Mouse (Mus musculus) olfactory bulb, adult 2 months (tissue): ENCODE data around the gene Acadsb.

Experiments
- CTCF ChIP-seq: fragments of 200-500 bp; IDR thresholded peaks from 2 replicates; pipeline ENCODE4 v1.5.1; 2012; ENCODE audit warnings: low read depth, mild to moderate bottlenecking, low read length, moderate library complexity; ENCODE audit not compliant: insufficient read depth
- POLR2A ChIP-seq: fragments of 200-500 bp; IDR thresholded peaks from 2 replicates; pipeline ENCODE4 v1.6.1; 2012; ENCODE audit warnings: mild to moderate bottlenecking, low read depth, low read length, moderate library complexity; ENCODE audit not compliant: insufficient read depth

DNA sequence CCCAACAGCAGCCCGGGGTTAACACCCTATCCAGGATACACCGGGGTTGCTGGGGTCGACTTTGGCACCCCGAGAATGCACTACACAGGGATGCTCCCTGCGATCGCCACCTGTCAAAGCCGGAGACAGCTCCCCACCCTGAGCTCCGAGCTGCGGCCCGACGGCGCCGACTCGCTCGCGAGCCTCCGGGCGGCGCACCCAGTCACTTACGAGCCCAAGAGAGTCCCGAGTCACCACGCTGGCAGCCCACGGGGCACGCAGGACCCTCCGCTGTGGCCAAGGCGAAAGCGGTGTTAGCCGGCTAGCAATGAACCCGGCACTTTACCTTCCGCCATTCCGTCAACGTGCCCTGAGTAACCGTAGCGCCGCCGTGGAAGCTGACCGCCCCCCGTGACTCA lies 414 bp upstream of the Acadsb start:
- TF ChIP-seq POLR2A (no peak), CTCF (no peak)
